Mouse (Mus musculus) MEL (cell line): ENCODE measurements at regions not wholly inside any gene's neighbourhood (a gene's known extent, or its start where the extent isn't known, plus 50 kb on each side); places are given as distances from the start of the nearest gene placed in this dataset.

Experiments used
- DNase-seq: peaks from one replicate; pipeline ENCODE4 v3.0.0; 2011; ENCODE audit warnings: low read depth, low spot score
- H3K27ac ChIP-seq: 2 replicates; pipeline ENCODE4 v1.5.1; 2012; ENCODE audit warnings: low read depth, mild to moderate bottlenecking, control low read depth, low read length, moderate library complexity; ENCODE audit not compliant: control insufficient read depth
- H3K27me3 ChIP-seq, 2 experiments: fragments of 150-350 bp in 1 of 2; sonication (generic) in 1 of 2; 2 replicates each; pipeline ENCODE4 v1.6.1; 2012; ENCODE audit warnings: low read length in 2 of 2, mild to moderate bottlenecking in 2 of 2, improper control_type of control experiment in 1 of 2, moderate library complexity in 1 of 2; ENCODE audit not compliant: insufficient read depth in 2 of 2, control insufficient read depth in 1 of 2
- H3K36me3 ChIP-seq, 2 experiments: 2 replicates each; pipeline ENCODE4 v1.6.1; 2012 to 2014; ENCODE audit warnings: low read length in 2 of 2, improper control_type of control experiment in 1 of 2, inconsistent platforms in 1 of 2, mild to moderate bottlenecking in 1 of 2; ENCODE audit not compliant: insufficient read depth in 2 of 2, control insufficient read depth in 1 of 2
- H3K4me1 ChIP-seq, 2 experiments: fragments of 150-350 bp in 1 of 2; sonication (generic) in 1 of 2; 2 replicates each; pipeline ENCODE4 v1.6.1; 2012; ENCODE audit warnings: low read length in 2 of 2, improper control_type of control experiment in 1 of 2, mild to moderate bottlenecking in 1 of 2; ENCODE audit not compliant: insufficient read depth in 2 of 2, control insufficient read depth in 1 of 2
- H3K4me3 ChIP-seq, 2 experiments: fragments of 150-350 bp in 1 of 2; sonication (generic) in 1 of 2; 2 replicates each; pipeline ENCODE4 v1.5.1; 2012; ENCODE audit warnings: low read depth in 2 of 2, low read length in 2 of 2, mild to moderate bottlenecking in 2 of 2, moderate library complexity in 2 of 2, control low read depth in 1 of 2, improper control_type of control experiment in 1 of 2; ENCODE audit not compliant: control insufficient read depth in 1 of 2, insufficient read depth in 1 of 2
- H3K79me2 ChIP-seq: 2 replicates; pipeline ENCODE4 v1.6.1; 2012; ENCODE audit warnings: mild to moderate bottlenecking, low read length, moderate library complexity; ENCODE audit not compliant: control insufficient read depth, poor library complexity, insufficient read depth
- H3K9ac ChIP-seq: 2 replicates; pipeline ENCODE4 v1.6.1; 2012; ENCODE audit warnings: low read depth, mild to moderate bottlenecking, control low read depth, low read length, moderate library complexity; ENCODE audit not compliant: control insufficient read depth, poor library complexity, severe bottlenecking
- H3K9me3 ChIP-seq: fragments of 150-350 bp; sonication (generic); replicated peaks from 2 replicates; pipeline ENCODE4 v1.6.1; 2012; ENCODE audit warnings: mild to moderate bottlenecking, low read length, improper control_type of control experiment, moderate library complexity; ENCODE audit not compliant: insufficient read depth
- BHLHE40 ChIP-seq: IDR thresholded peaks from 2 replicates; pipeline ENCODE4 v1.6.1; 2012; ENCODE audit warnings: low read depth, mild to moderate bottlenecking, inconsistent platforms, low read length, improper control_type of control experiment, borderline replicate concordance
- CHD1 ChIP-seq: IDR thresholded peaks from 2 replicates; pipeline ENCODE4 v1.6.1; 2012; ENCODE audit warnings: low read depth, mild to moderate bottlenecking, inconsistent platforms, low read length, improper control_type of control experiment
- CHD2 ChIP-seq: IDR thresholded peaks from 2 replicates; pipeline ENCODE4 v1.6.1; 2011; ENCODE audit warnings: low read length, improper control_type of control experiment
- CTCF ChIP-seq, 3 experiments: IDR thresholded peaks in 2 of 3; conservative IDR thresholded peaks in 1 of 3; 2 replicates each; pipeline ENCODE4 v1.5.1; 2011 to 2012; ENCODE audit warnings: low read length in 3 of 3, low read depth in 2 of 3, mild to moderate bottlenecking in 2 of 3, improper control_type of control experiment in 1 of 3, inconsistent platforms in 1 of 3, mixed read lengths in 1 of 3, moderate library complexity in 1 of 3; ENCODE audit not compliant: control insufficient read depth in 1 of 3, insufficient read depth in 1 of 3, poor library complexity in 1 of 3, severe bottlenecking in 1 of 3
- E2F4 ChIP-seq: IDR thresholded peaks from 2 replicates; pipeline ENCODE4 v1.6.1; 2011; ENCODE audit warnings: low read depth, low read length, improper control_type of control experiment, borderline replicate concordance
- ELF1 ChIP-seq: IDR thresholded peaks from 2 replicates; pipeline ENCODE4 v1.6.1; 2014; ENCODE audit warnings: low read depth, mild to moderate bottlenecking, inconsistent platforms, low read length, improper control_type of control experiment, moderate library complexity
- EP300 ChIP-seq, 2 experiments: IDR thresholded peaks; 2 replicates each; pipeline ENCODE4 v1.6.1; 2011; ENCODE audit warnings: improper control_type of control experiment in 2 of 2, low read length in 2 of 2, low read depth in 1 of 2, mild to moderate bottlenecking in 1 of 2
- ETS1 ChIP-seq: IDR thresholded peaks from 2 replicates; pipeline ENCODE4 v1.6.1; 2012; ENCODE audit warnings: low read depth, mild to moderate bottlenecking, inconsistent platforms, low read length, improper control_type of control experiment, moderate library complexity
- GABPA ChIP-seq: IDR thresholded peaks from 2 replicates; pipeline ENCODE4 v1.6.1; 2012; ENCODE audit warnings: low read depth, mild to moderate bottlenecking, inconsistent platforms, low read length, improper control_type of control experiment, moderate library complexity
- GATA1 ChIP-seq: IDR thresholded peaks from 2 replicates; pipeline ENCODE4 v1.6.1; 2011; ENCODE audit warnings: low read depth, low read length, improper control_type of control experiment
- KAT2A ChIP-seq: conservative IDR thresholded peaks from 2 replicates; pipeline ENCODE4 v1.6.1; 2012; ENCODE audit warnings: low read depth, low read length, improper control_type of control experiment, inconsistent platforms
- MAFK ChIP-seq: IDR thresholded peaks from 2 replicates; pipeline ENCODE4 v1.6.1; 2011; ENCODE audit warnings: low read depth, mild to moderate bottlenecking, low read length, improper control_type of control experiment, borderline replicate concordance
- MAZ ChIP-seq: IDR thresholded peaks from 2 replicates; pipeline ENCODE4 v1.6.1; 2012; ENCODE audit warnings: low read depth, mild to moderate bottlenecking, inconsistent platforms, low read length, improper control_type of control experiment
- MEF2A ChIP-seq: IDR thresholded peaks from 2 replicates; pipeline ENCODE4 v1.6.1; 2014; ENCODE audit warnings: low read depth, mild to moderate bottlenecking, inconsistent platforms, low read length, improper control_type of control experiment; ENCODE audit not compliant: poor library complexity, insufficient replicate concordance, severe bottlenecking; ENCODE audit errors: extremely low read depth
- MXI1 ChIP-seq: IDR thresholded peaks from 2 replicates; pipeline ENCODE4 v1.6.1; 2011; ENCODE audit warnings: mild to moderate bottlenecking, low read depth, low read length, improper control_type of control experiment
- MYB ChIP-seq: IDR thresholded peaks from 2 replicates; pipeline ENCODE4 v1.6.1; 2011; ENCODE audit warnings: mild to moderate bottlenecking, low read depth, low read length, improper control_type of control experiment
- MYC ChIP-seq: IDR thresholded peaks from 2 replicates; pipeline ENCODE4 v1.6.1; 2011; ENCODE audit warnings: low read depth, mild to moderate bottlenecking, low read length, improper control_type of control experiment, moderate library complexity
- NELFE ChIP-seq: IDR thresholded peaks from 2 replicates; pipeline ENCODE4 v1.6.1; 2011; ENCODE audit warnings: low read depth, low read length, improper control_type of control experiment
- POLR2A ChIP-seq, 2 experiments: IDR thresholded peaks; 2 replicates each; pipeline ENCODE4 v1.6.1; 2011 to 2012; ENCODE audit warnings: low read length in 2 of 2, mild to moderate bottlenecking in 2 of 2, control low read depth in 1 of 2, improper control_type of control experiment in 1 of 2, low read depth in 1 of 2, moderate library complexity in 1 of 2; ENCODE audit not compliant: control insufficient read depth in 1 of 2, insufficient read depth in 1 of 2, poor library complexity in 1 of 2
- POLR2AphosphoS5 ChIP-seq: IDR thresholded peaks from 2 replicates; pipeline ENCODE4 v1.6.1; 2012; ENCODE audit warnings: low read depth, borderline replicate concordance, mild to moderate bottlenecking, inconsistent platforms, low read length, moderate library complexity, mixed read lengths
- RAD21 ChIP-seq: IDR thresholded peaks from 2 replicates; pipeline ENCODE4 v1.6.1; 2011; ENCODE audit warnings: mild to moderate bottlenecking, low read depth, low read length, improper control_type of control experiment
- RCOR1 ChIP-seq: IDR thresholded peaks from 2 replicates; pipeline ENCODE4 v1.6.1; 2012; ENCODE audit warnings: low read depth, mild to moderate bottlenecking, inconsistent platforms, low read length, improper control_type of control experiment
- SIN3A ChIP-seq: IDR thresholded peaks from 2 replicates; pipeline ENCODE4 v1.6.1; 2012; ENCODE audit warnings: low read length, improper control_type of control experiment, inconsistent platforms
- TAL1 ChIP-seq: IDR thresholded peaks from 2 replicates; pipeline ENCODE4 v1.6.1; 2012; ENCODE audit warnings: mild to moderate bottlenecking, inconsistent platforms, low read length, moderate library complexity, mixed read lengths
- TCF12 ChIP-seq: IDR thresholded peaks from 2 replicates; pipeline ENCODE4 v1.6.1; 2014; ENCODE audit warnings: low read depth, mild to moderate bottlenecking, inconsistent platforms, low read length, improper control_type of control experiment, moderate library complexity
- USF1 ChIP-seq: IDR thresholded peaks from 2 replicates; pipeline ENCODE4 v1.6.1; 2014; ENCODE audit warnings: low read depth, mild to moderate bottlenecking, inconsistent platforms, low read length, improper control_type of control experiment, moderate library complexity
- USF2 ChIP-seq, 2 experiments: IDR thresholded peaks; 2 replicates each; pipeline ENCODE4 v1.6.1; 2011 to 2012; ENCODE audit warnings: improper control_type of control experiment in 2 of 2, low read length in 2 of 2, borderline replicate concordance in 1 of 2, inconsistent platforms in 1 of 2, low read depth in 1 of 2, mild to moderate bottlenecking in 1 of 2; ENCODE audit not compliant: insufficient read depth in 1 of 2
- ZKSCAN1 ChIP-seq: IDR thresholded peaks from 2 replicates; pipeline ENCODE4 v1.6.1; 2012; ENCODE audit warnings: low read depth, mild to moderate bottlenecking, inconsistent platforms, low read length, improper control_type of control experiment, moderate library complexity
- ZMIZ1 ChIP-seq: IDR thresholded peaks from 2 replicates; pipeline ENCODE4 v1.6.1; 2012; ENCODE audit warnings: low read depth, mild to moderate bottlenecking, inconsistent platforms, low read length, improper control_type of control experiment, moderate library complexity
- ZNF384 ChIP-seq: IDR thresholded peaks from 2 replicates; pipeline ENCODE4 v1.6.1; 2012; ENCODE audit warnings: low read depth, mild to moderate bottlenecking, inconsistent platforms, low read length, improper control_type of control experiment

GRCm38 (mm10) chr3:148423383-148423782, 567.0 kb downstream of the Adgrl2 start:
- Histone ChIP-seq H3K79me2 (no peaks in the 10 kb centered on the region), H3K36me3 (peaks cover 0 to 35% of the 10 kb centered on the region in 2 experiments; a peak in 2 of 4 replicates), H3K9ac (no peak overlapping the region), H3K27me3 (no peaks in the 10 kb centered on the region), H3K4me1 (peaks cover 36 to 41% of the 10 kb centered on the region in 2 experiments), H3K4me3 (no peak overlapping the region), H3K27ac (no peak overlapping the region), H3K9me3 (no peaks in the 10 kb centered on the region)
- DNase-seq: peak; percentile 66
- TF ChIP-seq USF2 (IDR thresholded peaks at IDR 0.05; ENCODE audit: borderline replicate concordance in 1 of 2, insufficient read depth in 1 of 2, low read depth in 1 of 2, low read length in 2 of 2) (no peak), POLR2A (IDR thresholded peaks at IDR 0.05; ENCODE audit: control insufficient read depth in 1 of 2, insufficient read depth in 1 of 2, low read depth in 1 of 2, low read length in 2 of 2, poor library complexity in 1 of 2) (no peak), RCOR1 (peak; percentile 84), TCF12 (peak; percentile 87), GATA1 (peak; percentile 74), ETS1 (peak; percentile 85), MAZ (0 out of 2 replicates have a peak, but pooled peaks have one; percentile 16), MAFK (no peak), EP300 (IDR thresholded peaks at IDR 0.05; ENCODE audit: low read depth in 1 of 2, low read length in 2 of 2) (peak; percentile 93), MYB (peak; percentile 63; the same call in 1 of the 2 replicates), KAT2A (peak; percentile 31), BHLHE40 (no peak), SIN3A (peak; percentile 45; the same call in 1 of the 2 replicates), TAL1 (peak; percentile 18; the same call in 1 of the 2 replicates), CHD2 (no peak; the same call in 1 of the 2 replicates)

- H3K9ac ChIP-seq: no peak overlapping the region
- no peak overlapping the region for H3K27ac ChIP-seq
- H3K27me3 ChIP-seq: no peaks in the 10 kb centered on the region
- H3K4me3 ChIP-seq: no peak overlapping the region
- H3K9me3 ChIP-seq: no peaks in the 10 kb centered on the region
- TF ChIP-seq MYC (no peak), MAZ (no peak), E2F4 (no peak), EP300 (IDR thresholded peaks at IDR 0.05; ENCODE audit: low read depth in 1 of 2, low read length in 2 of 2) (no peak), CHD2 (no peak), POLR2A (IDR thresholded peaks at IDR 0.05; ENCODE audit: control insufficient read depth in 1 of 2, insufficient read depth in 1 of 2, low read depth in 1 of 2, low read length in 2 of 2, poor library complexity in 1 of 2) (no peak), RAD21 (no peak), ZKSCAN1 (no peak), ZMIZ1 (no peak), MYB (no peak), ELF1 (no peak), ZNF384 (no peak), CHD1 (no peak), NELFE (no peak), MXI1 (no peak), GABPA (no peak), CTCF (IDR thresholded peaks at IDR 0.05 in 2 of 3, conservative IDR thresholded peaks at IDR 0.05 in 1 of 3; ENCODE audit: control insufficient read depth in 1 of 3, insufficient read depth in 1 of 3, low read depth in 2 of 3, low read length in 3 of 3, poor library complexity in 1 of 3, severe bottlenecking in 1 of 3) (no peak), MEF2A (no peak), USF1 (no peak), POLR2AphosphoS5 (no peak)
- TF ChIP-seq, all 39 proteins: peak for 0
- H3K36me3 ChIP-seq: peaks cover 0 to 38% of the 10 kb centered on the region in 2 experiments; a peak in 2 of 4 replicates
- peaks cover 39 to 42% of the 10 kb centered on the region in 2 experiments for H3K4me1 ChIP-seq
- peak; percentile 9 for DNase-seq
- no peaks in the 10 kb centered on the region for H3K79me2 ChIP-seq
These were observed 567.6 kb downstream of the Adgrl2 start for GRCm38 (mm10) chr3:148422720-148423119.
